Mouse (Mus musculus) stomach, postnatal 0 days (tissue): ENCODE measurements at regions not wholly inside any gene's neighbourhood (a gene's known extent, or its start where the extent isn't known, plus 50 kb on each side); places are given as distances from the start of the nearest gene placed in this dataset.

Experiments
- ATAC-seq: fragments of 200-750 bp; cut with Nextera tagmentation; 2 replicates; pipeline ENCODE4 v1.8.0; 2017; ENCODE audit not compliant: low FRiP score, low TSS enrichment
- DNase-seq: peaks from one replicate; pipeline ENCODE4 v3.0.0-alpha.2; 2016; ENCODE audit warnings: low spot score
- H3K27ac ChIP-seq: fragments of 300-500 bp; sonication (generic); replicated peaks from 2 replicates; pipeline ENCODE4 v1.5.1; 2014; ENCODE audit warnings: mild to moderate bottlenecking, control low read depth
- H3K27me3 ChIP-seq: fragments of 300-500 bp; sonication (generic); 2 replicates; pipeline ENCODE4 v1.6.1; 2014; ENCODE audit warnings: low read length; ENCODE audit not compliant: control insufficient read depth, insufficient read depth
- H3K36me3 ChIP-seq: fragments of 300-500 bp; sonication (generic); 2 replicates; pipeline ENCODE4 v1.6.1; 2014; ENCODE audit warnings: low read length, mixed read lengths; ENCODE audit not compliant: control insufficient read depth, insufficient read depth
- H3K4me1 ChIP-seq: fragments of 300-500 bp; sonication (generic); replicated peaks from 2 replicates; pipeline ENCODE4 v1.6.1; 2014; ENCODE audit warnings: antibody characterized with exemption; ENCODE audit not compliant: control insufficient read depth, insufficient read depth
- H3K4me2 ChIP-seq: fragments of 300-500 bp; sonication (generic); replicated peaks from 2 replicates; pipeline ENCODE4 v1.6.1; 2014; ENCODE audit warnings: low read depth, mild to moderate bottlenecking, control low read depth, moderate library complexity
- H3K4me3 ChIP-seq: fragments of 300-500 bp; sonication (generic); 2 replicates; pipeline ENCODE4 v1.5.1; 2014; ENCODE audit warnings: low read depth, low read length, control low read depth
- H3K9ac ChIP-seq: fragments of 300-500 bp; sonication (generic); 2 replicates; pipeline ENCODE4 v1.6.1; 2014; ENCODE audit warnings: mild to moderate bottlenecking, low read length, control low read depth, mixed read lengths
- H3K9me3 ChIP-seq: fragments of 300-500 bp; sonication (generic); 2 replicates; pipeline ENCODE4 v1.6.1; 2016; ENCODE audit warnings: low read length; ENCODE audit not compliant: control insufficient read depth
- CTCF ChIP-seq: IDR thresholded peaks from 2 replicates; pipeline ENCODE4 v1.5.1; 2016; ENCODE audit warnings: antibody characterized with exemption, low read depth, mild to moderate bottlenecking, moderate library complexity
- EP300 ChIP-seq: optimal IDR thresholded peaks from 2 replicates; pipeline ENCODE3; 2016; ENCODE audit warnings: antibody characterized with exemption
- WGBS: fragments of 180-500 bp; shearing (Covaris S2); extraction: QIAGEN DNeasy Blood & Tissue Kit; methylation state at CpG from one replicate; pipeline ENCODE4 v1.1.7; 2014; 5-methylcytosine and 5-hydroxymethylcytosine counted together

DNA sequence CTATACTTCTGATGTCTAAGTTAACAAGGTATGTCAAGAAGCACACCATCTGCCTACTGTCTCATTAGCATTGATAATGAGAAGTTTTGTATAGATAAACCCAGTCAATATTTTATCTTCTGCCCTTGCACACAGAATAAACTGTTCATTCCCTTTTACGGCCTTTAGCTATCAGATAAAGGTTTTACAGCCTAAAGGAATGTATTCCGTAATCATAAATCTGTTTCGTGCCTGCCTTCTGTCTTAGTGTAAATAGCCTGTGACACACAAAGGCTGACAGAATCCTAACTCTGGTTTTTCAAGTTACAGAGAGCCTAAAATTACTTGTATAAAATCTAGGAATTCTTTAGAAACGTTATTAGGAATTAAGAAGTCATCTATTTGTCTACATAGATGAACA, 97.6 kb upstream of the Kctd3 start:
- no peak overlapping the region for H3K4me3 ChIP-seq
- ATAC-seq (no peak), DNase-seq (no peak)
- H3K4me1 ChIP-seq, result no peaks in the 10 kb centered on the region
- no peaks in the 10 kb centered on the region for H3K36me3 ChIP-seq
- no peak overlapping the region for H3K27ac ChIP-seq
- no peak overlapping the region for H3K4me2 ChIP-seq
- H3K27me3 ChIP-seq, result no peaks in the 10 kb centered on the region
- TF ChIP-seq EP300 (no peak), CTCF (no peak)
- no peaks in the 10 kb centered on the region for H3K9me3 ChIP-seq
- 26% methylated on average over 4 of the region's 4 CpGs for WGBS
- no peak overlapping the region for H3K9ac ChIP-seq

DNA sequence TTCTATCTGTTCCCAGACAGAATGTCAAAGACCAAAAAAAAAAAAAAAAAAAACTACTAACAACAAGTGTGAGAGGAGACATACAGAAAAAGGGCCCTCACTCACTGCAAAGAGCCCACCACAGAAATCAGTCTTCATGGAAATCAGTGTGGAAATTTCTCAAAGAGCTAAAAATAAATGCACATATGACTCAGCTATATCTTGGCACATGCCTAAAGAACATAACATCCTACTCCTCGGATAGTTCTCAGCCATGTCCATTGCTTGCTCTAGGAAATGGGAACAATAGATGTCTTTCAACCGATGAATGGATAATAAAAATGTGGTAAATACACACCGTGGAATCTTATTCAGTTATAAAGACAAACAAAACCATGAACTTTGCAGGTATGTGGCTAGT, 95.1 kb upstream of the Kctd3 start:
- 47% methylated on average over 3 of the region's 3 CpGs for WGBS
- ATAC-seq, result no peak
- no peak for TF ChIP-seq EP300
- Histone ChIP-seq H3K27ac (no peak overlapping the region), H3K4me1 (no peaks in the 10 kb centered on the region), H3K4me2 (no peak overlapping the region), H3K9me3 (no peaks in the 10 kb centered on the region), H3K9ac (no peak overlapping the region), H3K4me3 (no peak overlapping the region), H3K27me3 (no peaks in the 10 kb centered on the region), H3K36me3 (no peaks in the 10 kb centered on the region)
- DNase-seq, result no peak

DNA sequence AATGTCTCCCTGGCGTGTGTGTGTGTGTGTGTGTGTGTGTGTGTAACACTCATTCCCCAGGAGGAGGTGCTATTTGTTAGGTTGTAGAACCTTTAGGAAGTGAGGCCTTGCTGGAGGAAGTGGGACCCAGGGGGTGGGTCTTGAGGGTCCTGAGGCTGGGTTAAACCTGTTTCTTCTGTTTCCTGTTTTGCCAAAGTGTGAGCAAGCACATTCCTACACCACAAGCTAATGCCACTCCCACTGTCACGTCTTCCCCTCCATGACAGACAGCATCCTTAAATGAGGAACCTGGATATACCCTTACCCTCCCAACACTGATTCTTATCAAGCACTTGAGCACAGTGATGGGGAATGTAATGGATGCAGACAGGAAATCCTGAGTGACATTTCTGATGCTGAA, 91.5 kb upstream of the Kctd3 start:
- no peak overlapping the region for H3K27ac ChIP-seq
- TF ChIP-seq CTCF (no peak), EP300 (no peak)
- H3K9ac ChIP-seq, result no peak overlapping the region
- no peaks in the 10 kb centered on the region for H3K4me1 ChIP-seq
- DNase-seq (no peak), ATAC-seq (no peak)
- H3K27me3 ChIP-seq, result no peaks in the 10 kb centered on the region
- WGBS, result 73% methylated on average over 2 of the region's 2 CpGs
- no peak overlapping the region for H3K4me3 ChIP-seq
- H3K36me3 ChIP-seq, result no peaks in the 10 kb centered on the region
- no peak overlapping the region for H3K4me2 ChIP-seq
- no peaks in the 10 kb centered on the region for H3K9me3 ChIP-seq

DNA sequence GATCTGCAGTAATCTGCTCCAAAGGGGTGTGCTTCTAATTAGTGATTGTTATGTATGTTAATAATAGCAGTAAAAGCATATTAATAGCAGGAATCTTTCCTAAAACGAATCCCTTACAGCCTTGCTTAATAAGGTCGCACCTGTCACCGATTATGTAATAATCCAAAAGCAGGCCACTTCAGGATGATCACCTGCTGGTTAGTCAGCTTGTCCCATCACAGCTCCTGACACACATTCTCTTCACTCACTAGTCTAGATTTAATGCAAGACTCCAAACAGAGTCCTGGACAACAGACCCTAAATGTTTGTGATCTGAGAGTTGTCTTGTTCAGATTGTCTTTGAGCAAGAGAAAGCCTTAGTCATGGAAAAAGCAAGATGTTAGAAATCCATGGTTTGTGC, 85.2 kb upstream of the Kctd3 start:
- Histone ChIP-seq H3K9me3 (no peaks in the 10 kb centered on the region), H3K4me1 (no peaks in the 10 kb centered on the region), H3K36me3 (no peaks in the 10 kb centered on the region), H3K9ac (no peak overlapping the region), H3K27ac (no peak overlapping the region), H3K27me3 (no peaks in the 10 kb centered on the region), H3K4me3 (no peak overlapping the region), H3K4me2 (no peak overlapping the region)
- DNase-seq (no peak), ATAC-seq (no peak)
- 86% methylated on average over 3 of the region's 3 CpGs for WGBS
- TF ChIP-seq EP300 (no peak), CTCF (no peak)

DNA sequence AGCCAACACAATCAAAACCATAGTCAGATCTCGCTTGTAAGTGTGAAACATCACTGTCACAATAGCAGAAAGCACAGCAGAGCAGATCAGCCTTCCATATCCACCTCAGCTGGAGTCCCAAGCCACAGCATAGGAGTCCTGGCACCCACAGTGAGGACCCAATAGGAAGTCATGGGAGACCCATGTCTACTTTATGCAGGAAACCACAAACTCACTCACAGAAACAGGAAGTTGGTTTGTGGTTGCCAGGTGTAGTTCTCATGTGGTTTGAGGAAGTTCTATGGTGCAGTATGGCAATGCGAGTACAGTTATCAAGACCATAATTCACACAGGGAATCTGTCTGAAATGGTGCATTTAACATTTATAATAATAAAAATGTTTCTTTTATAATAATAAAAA, 77.6 kb upstream of the Kctd3 start:
- no peak overlapping the region for H3K27ac ChIP-seq
- no peak overlapping the region for H3K4me2 ChIP-seq
- no peaks in the 10 kb centered on the region for H3K4me1 ChIP-seq
- no peak overlapping the region for H3K4me3 ChIP-seq
- TF ChIP-seq CTCF (no peak), EP300 (no peak)
- no peak for ATAC-seq
- no peak overlapping the region for H3K9ac ChIP-seq
- H3K36me3 ChIP-seq, result no peaks in the 10 kb centered on the region
- no peaks in the 10 kb centered on the region for H3K9me3 ChIP-seq
- no peak for DNase-seq
- no peaks in the 10 kb centered on the region for H3K27me3 ChIP-seq
- WGBS, result 83% methylated on average over 2 of the region's 2 CpGs

DNA sequence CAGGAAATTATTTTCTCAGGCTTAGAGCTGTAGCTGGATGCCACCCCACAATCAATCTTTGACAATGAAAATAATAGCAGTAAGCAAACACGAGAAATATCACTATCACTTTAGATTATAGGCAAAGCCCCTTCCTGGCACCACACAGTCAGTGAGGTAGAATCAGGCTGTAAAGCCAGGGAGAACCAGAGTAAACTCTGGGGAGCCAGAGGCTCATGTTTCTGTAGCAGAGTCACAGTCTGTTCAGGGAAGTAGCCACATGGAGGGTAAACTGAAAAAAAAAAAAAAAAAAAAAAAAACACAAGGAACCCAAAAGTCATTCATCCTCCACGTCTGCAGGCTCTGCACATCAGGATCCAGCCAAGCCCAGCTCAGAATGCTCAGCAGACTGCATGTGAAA, 73.6 kb upstream of the Kctd3 start:
- TF ChIP-seq EP300, result no peak
- TF ChIP-seq CTCF, result no peak
- Histone ChIP-seq H3K9ac (no peak overlapping the region), H3K36me3 (no peaks in the 10 kb centered on the region), H3K4me2 (0 out of 2 replicates have a peak overlapping the region, but pooled peaks have one; percentile 20), H3K4me3 (no peak overlapping the region), H3K4me1 (no peaks in the 10 kb centered on the region), H3K27me3 (no peaks in the 10 kb centered on the region), H3K9me3 (no peaks in the 10 kb centered on the region), H3K27ac (no peak overlapping the region)
- ATAC-seq, result no peak
- no peak for DNase-seq
- WGBS, result 24% methylated on average over 2 of the region's 2 CpGs
